Mouse (Mus musculus) embryo, embryonic 10 days (tissue): ENCODE measurements at regions not wholly inside any gene's neighbourhood (a gene's known extent, or its start where the extent isn't known, plus 50 kb on each side); places are given as distances from the start of the nearest gene placed in this dataset.

Source experiments
- DNase-seq: peaks from one replicate; pipeline ENCODE4 v3.0.0-alpha.2; 2015; ENCODE audit warnings: low spot score

DNA sequence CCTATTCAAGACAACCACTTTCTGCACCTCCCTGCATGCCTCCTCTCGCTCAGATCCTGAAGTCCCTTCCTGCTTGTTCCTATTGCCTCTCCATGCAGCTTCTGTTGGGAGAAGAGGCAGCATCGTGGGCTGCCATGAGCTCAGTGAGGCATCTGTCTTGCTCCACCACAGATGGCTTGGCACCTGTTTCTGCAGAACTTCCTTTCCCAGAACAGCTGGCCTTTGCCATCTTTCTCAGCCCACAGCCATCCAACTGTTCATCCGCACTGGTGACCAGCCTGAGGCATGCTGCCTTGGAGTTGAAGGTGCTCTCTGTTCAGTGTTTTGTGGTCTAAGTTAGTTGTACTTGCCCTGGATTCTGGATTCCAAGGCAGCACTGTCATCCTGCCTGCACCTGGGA is 312.5 kb downstream of the Cmpk2 start:
- no peak for DNase-seq

- no peak for DNase-seq
Observed at GRCm38 (mm10) chr12:26778796-26779195, 309.8 kb downstream of the Cmpk2 start.

GRCm38 (mm10) chr12:26776986-26777385 is 308.0 kb downstream of the Cmpk2 start:
- no peak for DNase-seq

- no peak for DNase-seq
Observed at GRCm38 (mm10) chr12:26774016-26774415, 305.0 kb downstream of the Cmpk2 start.

DNA sequence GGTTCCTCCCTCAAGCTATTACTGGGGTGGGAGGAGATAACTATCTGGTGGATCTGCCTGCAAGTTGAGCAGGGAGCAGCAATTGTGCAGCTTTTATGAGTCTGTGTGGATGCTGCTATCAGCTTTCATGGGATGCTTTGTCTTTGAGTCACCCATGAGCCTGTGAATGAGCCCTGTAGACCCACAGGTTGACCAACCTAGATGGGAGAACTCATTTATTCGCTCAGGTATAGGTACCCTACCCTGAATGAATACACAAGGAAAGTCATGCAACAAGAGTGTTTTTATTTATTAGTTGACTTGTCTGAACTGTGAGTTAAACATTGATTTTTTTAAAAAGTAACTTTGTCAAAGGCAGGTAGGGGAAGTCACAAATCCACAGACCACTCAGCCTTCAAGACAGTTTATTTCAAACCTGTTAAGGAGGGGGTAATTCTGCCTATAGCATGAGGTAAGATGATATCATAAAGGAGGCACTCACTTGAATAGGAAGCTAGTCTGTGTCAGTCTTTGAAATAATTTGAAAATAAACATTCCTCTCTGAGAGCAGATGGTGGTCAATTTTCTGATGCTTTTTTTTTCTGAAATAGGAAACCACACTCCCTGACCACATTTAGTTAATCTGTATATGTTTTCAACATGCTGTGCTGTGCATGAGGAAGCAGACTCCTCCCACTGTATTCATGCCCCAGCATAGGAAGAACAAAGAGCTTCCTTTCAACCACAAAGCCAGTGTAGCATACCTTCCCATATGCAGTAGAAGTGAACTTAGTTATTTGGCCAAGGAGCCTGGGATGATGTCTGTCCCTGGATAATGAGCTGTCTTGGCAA is 302.0 kb downstream of the Cmpk2 start:
- DNase-seq, result peak; percentile 23

- DNase-seq, result no peak
Observed at GRCm38 (mm10) chr12:26767551-26767950, 298.5 kb downstream of the Cmpk2 start.

DNA sequence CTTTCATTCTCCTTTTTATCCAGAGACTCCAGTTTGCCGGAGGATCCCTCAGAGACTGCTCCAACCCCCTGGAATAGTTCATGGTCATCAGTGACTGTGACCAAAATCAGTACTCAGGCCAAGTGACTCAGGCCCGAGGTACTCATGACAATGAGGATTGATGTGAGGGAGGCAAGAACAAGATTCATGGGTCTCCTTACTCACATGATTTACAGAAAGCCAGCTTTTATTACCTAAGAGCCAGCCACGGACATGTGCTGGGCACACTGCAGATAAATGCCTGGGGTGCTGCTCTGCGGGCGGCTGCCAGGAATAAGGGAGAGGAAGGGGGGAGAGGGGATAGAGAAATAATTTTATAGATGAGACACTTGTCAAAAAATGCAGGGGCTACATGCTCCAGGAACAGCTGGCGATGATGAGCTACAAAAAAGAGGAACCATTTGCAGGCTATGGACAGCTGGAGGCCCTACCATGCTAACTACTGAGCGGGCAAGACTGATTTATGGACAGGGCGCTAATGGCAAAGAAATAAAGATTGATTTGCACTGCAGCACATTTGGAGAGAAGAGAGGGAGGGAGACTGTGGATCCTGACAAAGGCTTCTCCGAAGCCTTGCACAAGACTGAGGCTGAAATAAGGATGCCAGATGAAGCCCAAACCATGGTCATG is 289.8 kb downstream of the Cmpk2 start:
- DNase-seq, result peak; percentile 42

- no peak for DNase-seq
Observed at GRCm38 (mm10) chr12:26756284-26756683, 287.3 kb downstream of the Cmpk2 start.

- no peak for DNase-seq
Observed at GRCm38 (mm10) chr12:26754611-26755010, 285.6 kb downstream of the Cmpk2 start.

DNA sequence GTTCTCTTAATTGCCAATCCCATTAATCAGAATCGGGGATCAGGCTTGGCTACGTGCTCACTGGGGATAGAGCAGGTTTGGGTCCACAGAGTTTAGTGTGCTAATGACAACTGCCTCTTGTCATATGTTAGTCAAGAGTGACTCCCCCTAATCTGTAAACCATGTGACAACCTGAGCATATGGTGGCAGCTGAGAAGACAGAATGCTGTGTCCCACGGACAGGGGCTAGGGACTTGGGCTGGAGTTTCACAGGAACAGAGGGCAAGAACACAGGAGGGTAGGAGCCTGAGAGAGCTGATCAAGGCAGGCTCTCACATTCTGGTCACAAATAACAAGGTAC is 265.5 kb downstream of the Cmpk2 start:
- DNase-seq, result peak; percentile 48

DNA sequence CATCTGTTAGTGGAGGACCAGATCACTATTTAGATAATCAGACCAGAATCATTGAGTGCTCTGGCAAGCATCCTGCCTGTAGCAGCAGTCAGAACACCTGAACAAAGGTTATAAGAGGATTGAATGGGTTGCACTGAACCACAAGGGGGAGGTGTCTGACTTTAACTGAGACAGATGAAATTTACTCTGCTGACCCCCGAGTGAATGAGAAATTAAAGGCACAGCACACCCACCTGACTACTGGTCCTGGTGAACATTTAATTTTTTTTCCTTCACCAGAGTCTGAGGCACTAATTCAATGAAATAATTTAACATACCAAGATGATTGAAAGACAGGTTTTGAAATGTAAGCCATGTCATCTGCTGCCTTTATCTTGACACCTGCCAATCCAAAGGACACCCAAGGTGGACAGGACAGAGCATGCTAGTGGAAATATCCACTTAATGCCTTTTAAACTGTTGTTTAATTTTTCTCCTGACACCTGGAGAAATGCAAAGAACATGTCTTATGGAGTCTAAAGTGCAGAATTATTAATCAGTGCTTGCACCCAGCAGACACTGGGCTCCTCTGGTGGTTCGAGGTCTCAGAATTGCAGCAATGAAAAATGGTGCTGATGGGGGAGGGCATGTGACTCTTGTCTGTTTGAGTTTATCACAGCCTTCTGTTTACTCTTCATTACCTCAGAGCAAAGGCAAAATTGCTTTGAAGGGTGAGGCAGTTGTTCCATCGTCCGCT is 265.0 kb downstream of the Cmpk2 start:
- peak; percentile 81 for DNase-seq

- peak; percentile 84 for DNase-seq
Observed at GRCm38 (mm10) chr12:26723399-26723798, 254.4 kb downstream of the Cmpk2 start.

DNA sequence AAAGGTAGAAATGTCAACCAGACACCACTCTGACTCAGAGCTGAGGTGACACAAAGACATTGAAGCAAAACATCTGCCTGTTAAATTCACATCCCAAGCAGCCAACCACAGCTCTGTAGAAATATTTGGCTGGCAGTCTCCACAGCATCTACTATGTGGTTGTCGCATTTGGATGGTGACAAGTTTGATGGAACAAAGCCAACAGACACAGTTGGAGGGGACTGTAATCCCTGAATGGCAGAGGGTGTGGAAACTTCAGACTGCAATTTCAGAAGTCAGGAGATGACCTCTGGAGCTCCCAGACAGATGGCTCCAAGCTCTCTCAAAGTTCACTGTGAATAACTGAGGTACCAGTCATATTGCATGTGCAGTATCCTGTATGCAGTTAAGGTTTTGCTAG is 229.8 kb downstream of the Cmpk2 start:
- no peak for DNase-seq

DNA sequence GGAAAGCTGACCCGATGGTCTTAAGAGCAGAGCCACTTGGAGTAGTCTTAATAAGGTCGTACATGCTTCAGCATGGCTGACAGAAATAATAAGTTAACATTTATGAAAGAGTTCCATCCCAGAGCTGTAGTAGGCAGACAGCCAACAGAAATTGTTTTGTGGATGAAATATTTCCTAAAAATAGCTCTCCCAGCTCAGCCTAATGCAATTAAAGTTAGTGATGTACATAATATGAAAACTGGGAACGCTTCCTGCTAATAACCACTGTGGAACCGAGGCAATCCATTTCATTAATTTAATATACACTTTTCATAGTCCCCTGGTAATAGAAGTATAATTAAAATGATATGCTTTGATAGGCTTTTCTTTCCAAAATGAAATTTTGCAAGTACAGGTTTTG is 219.0 kb downstream of the Cmpk2 start:
- DNase-seq, result no peak

- no peak for DNase-seq
Observed at GRCm38 (mm10) chr12:26680568-26680947, 211.6 kb downstream of the Cmpk2 start.

- DNase-seq, result no peak
Observed at GRCm38 (mm10) chr12:26679887-26680567, 211.0 kb downstream of the Cmpk2 start.

- DNase-seq, result no peak
Observed at GRCm38 (mm10) chr12:26665466-26665865, 196.5 kb downstream of the Cmpk2 start.

DNA sequence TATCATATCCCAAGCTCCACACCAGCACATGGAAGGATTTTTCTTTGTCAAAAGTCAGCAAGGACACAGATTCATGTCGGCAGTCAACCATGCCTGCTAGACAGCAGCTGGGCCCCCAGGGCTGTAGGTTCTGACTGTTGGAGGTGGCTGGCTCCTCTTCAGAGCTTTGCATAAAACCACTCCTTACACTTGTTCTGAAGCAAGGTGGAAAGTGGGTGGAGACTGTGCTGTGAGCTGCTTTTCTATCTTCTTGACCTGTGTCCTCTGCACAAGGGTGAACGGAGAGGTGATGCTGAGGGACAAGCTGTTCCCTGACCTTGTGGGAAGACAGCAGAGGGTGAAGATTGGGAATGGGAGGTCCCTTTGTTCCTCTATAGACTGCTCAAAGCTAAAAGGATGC is 185.2 kb downstream of the Cmpk2 start:
- no peak for DNase-seq

DNA sequence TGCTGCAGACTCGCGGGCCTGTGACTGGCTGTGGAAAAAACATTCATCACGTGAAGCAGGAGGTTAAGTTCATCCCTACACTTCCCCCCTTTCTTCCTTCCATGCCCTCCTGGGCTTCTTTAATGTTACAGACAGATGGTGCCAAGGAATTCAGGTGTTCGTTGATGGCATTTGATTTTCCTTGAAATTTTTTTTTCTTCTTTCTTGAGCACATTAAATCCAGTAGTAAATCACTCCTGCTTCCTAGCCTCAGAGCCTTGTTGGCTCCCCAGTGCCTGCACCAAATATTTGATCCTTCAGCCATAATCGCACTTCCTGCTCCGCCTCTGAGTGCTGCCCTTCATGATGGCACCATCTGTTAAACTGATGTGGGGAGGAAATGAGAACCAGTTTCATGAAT is 184.8 kb downstream of the Cmpk2 start:
- DNase-seq, result no peak

- DNase-seq, result peak; percentile 65
Observed at GRCm38 (mm10) chr12:26646141-26646540, 177.1 kb downstream of the Cmpk2 start.

DNA sequence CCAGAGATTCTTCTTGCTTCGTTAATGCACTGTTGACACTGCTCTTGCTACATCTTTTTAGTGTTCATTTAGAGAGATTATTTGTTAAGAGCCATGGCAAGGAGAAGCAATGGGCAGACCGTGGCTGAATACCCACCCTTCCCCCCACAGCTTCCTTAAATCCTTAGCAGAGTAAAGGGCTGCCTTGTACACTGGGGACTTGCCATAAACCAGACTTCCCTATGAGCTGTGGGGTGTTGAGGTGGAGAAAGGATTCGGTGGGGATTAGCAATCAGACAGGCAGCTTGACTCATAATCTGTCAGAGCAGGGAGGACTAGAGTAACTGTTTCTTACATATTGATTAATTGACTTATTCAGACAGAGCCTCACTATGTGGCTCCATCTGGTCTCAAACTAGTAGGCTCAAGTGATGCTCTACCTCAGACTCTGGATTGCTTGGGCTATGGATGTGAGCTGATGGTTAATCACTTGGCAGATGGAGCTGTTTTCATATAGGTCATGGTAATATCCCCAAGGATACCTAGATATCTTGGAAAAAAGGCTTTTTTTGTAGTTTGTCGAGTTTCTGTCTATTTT is 166.7 kb downstream of the Cmpk2 start:
- DNase-seq, result peak; percentile 16

DNA sequence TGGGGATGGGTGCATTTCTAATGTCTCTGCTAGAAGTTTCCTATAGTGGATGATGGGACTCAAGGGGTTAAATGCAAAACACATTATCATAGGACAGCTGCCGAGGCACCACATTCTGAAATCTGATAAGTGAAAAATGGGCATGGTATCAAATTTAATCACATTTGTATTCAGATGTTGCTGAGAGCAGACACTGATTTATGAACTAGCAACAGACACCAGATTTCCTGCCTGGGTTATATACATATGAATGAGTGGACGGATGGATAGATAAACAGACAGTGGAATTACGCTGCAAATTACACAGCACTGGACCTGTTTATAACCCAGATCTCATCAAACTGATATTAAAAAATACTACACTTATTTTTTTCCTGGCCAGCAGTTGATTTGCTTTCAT is 166.2 kb downstream of the Cmpk2 start:
- peak; percentile 26 for DNase-seq
